ENCODE assay signal across 8 mouse cellular contexts in the genomic region with DNA sequence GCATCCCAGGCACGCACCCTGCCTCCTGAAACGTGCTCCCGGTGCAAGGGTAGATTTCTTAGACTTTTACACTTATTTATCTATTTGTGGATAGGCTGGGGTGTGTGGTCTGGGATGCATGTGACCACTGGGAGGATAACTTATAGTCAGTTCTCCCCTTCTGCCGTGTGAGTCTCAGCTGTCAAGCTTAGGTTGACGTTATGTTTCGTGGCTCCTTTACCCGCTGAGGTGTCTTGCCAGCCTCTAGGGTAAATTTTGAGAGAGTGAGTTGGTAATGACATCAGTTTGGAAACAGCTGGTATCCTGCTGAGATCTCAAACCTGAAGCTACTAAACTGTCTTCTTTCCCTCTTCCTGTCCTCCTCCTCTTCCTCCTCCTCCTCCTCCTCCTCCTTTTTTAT. TPM values are rescaled to one million over a fixed set of nuclear protein-coding genes. Genes with fewer than 3 reads are reported as not detected.
DNase-seq lines count a peak whose midpoint lies in the region; ATAC-seq and TF ChIP-seq lines count a peak whose summit lies in the region.

No protein-coding gene starts in this region.

- H3K4me3 ChIP-seq in heart, embryonic 15.5 days, result peak overlapping the region; percentile 56
- H3K4me3 ChIP-seq in ES-E14 (ENCODE audit: insufficient read depth in 1 of 2, low read depth in 1 of 2, low read length in 2 of 2, poor library complexity in 1 of 2, severe bottlenecking in 1 of 2), result peak overlapping the region; percentile 0 to 76; a peak in 3 of 4 replicates
- peak overlapping the region; percentile 48 for H3K4me3 ChIP-seq in hindbrain, embryonic 10.5 days

- ATAC-seq in heart, embryonic 15.5 days (replicated peaks; ENCODE audit: insufficient number of reproducible peaks, insufficient read depth, low FRiP score, low read depth), result no peak
- peak; percentile 62 for ATAC-seq in megakaryocyte-erythroid progenitor cell, adult 5-6 weeks (replicated peaks; ENCODE audit: low FRiP score, low TSS enrichment, poor library complexity, severe bottlenecking)

- H3K36me3 ChIP-seq in heart, embryonic 15.5 days, result no peaks in the 10 kb centered on the region
- no peaks in the 10 kb centered on the region for H3K36me3 ChIP-seq in ES-E14 (ENCODE audit: control insufficient read depth, insufficient read depth, low read length, poor library complexity, severe bottlenecking)
- H3K36me3 ChIP-seq in hindbrain, embryonic 10.5 days, result peaks cover 4% of the 10 kb centered on the region; the same call in 1 of the 2 replicates

- in situ Hi-C loops in ES-E14 (cut with MboI; ENCODE audit: low sequenced_read_pairs in 2 of 2, unreplicated experiment in 2 of 2), result no loop called here

- WGBS in heart, embryonic 15.5 days, result 19% methylated on average over 7 of the region's 7 CpGs
- 35% methylated on average over 7 of the region's 7 CpGs for WGBS in hindbrain, embryonic 10.5 days

- peaks cover 22% of the 10 kb centered on the region for H3K4me1 ChIP-seq in heart, embryonic 15.5 days (replicated peaks)
- H3K4me1 ChIP-seq in ES-E14 (ENCODE audit: control insufficient read depth in 2 of 2, insufficient read depth in 2 of 2, low read length in 2 of 2, poor library complexity in 1 of 2), result peaks cover 0 to 8% of the 10 kb centered on the region in 2 experiments; a peak in 2 of 4 replicates
- H3K4me1 ChIP-seq in hindbrain, embryonic 10.5 days (replicated peaks), result peaks cover 20% of the 10 kb centered on the region

- peak overlapping the region; percentile 38 for H3K27ac ChIP-seq in heart, embryonic 15.5 days
- H3K27ac ChIP-seq in ES-E14 (ENCODE audit: insufficient read depth, low read depth, low read length, poor library complexity, severe bottlenecking), result no peak overlapping the region
- H3K27ac ChIP-seq in hindbrain, embryonic 10.5 days, result peak overlapping the region; percentile 83

- H3K4me2 ChIP-seq in heart, embryonic 15.5 days, result peak overlapping the region; percentile 54

- H3K9ac ChIP-seq in heart, embryonic 15.5 days, result peak overlapping the region; percentile 22
- H3K9ac ChIP-seq in ES-E14 (ENCODE audit: insufficient read depth, low read depth, low read length, poor library complexity, severe bottlenecking), result no peak overlapping the region

- H3K27me3 ChIP-seq in heart, embryonic 15.5 days, result no peaks in the 10 kb centered on the region
- H3K27me3 ChIP-seq in hindbrain, embryonic 10.5 days (ENCODE audit: insufficient read depth, poor library complexity, severe bottlenecking), result no peaks in the 10 kb centered on the region

- H3K9me3 ChIP-seq in heart, embryonic 15.5 days (replicated peaks), result no peaks in the 10 kb centered on the region
- H3K9me3 ChIP-seq in ES-E14 (ENCODE audit: control insufficient read depth, insufficient read depth, low read depth, low read length), result no peaks in the 10 kb centered on the region
- no peaks in the 10 kb centered on the region for H3K9me3 ChIP-seq in hindbrain, embryonic 10.5 days

- no peak for DNase-seq in heart, adult 18-20 months
- no peak for DNase-seq in ES-E14 (ENCODE audit: low read depth, low spot score)
- DNase-seq in hindbrain, embryonic 10.5 days (ENCODE audit: low spot score), result no peak
- DNase-seq in adrenal gland, postnatal 10 days, result no peak
- no peak for DNase-seq in right cerebral cortex, postnatal 14 days
- DNase-seq in adrenal gland, postnatal 25 days, result no peak

TF ChIP-seq in ES-E14, 5 proteins besides CTCF, POLR2A, EP300 and RAD21:
- TF ChIP-seq ZNF384 (IDR thresholded peaks at IDR 0.05; ENCODE audit: low read depth, low read length) (no peak), ZC3H11A (IDR thresholded peaks at IDR 0.05; ENCODE audit: borderline replicate concordance, low read depth, low read length) (no peak), HCFC1 (IDR thresholded peaks at IDR 0.05; ENCODE audit: borderline replicate concordance, insufficient read depth, low read length) (no peak), MAFK (IDR thresholded peaks at IDR 0.05; ENCODE audit: insufficient read depth, low read depth, low read length) (no peak)

RNA-seq across cellular contexts. Expression of a gene that starts 3.6 kb away (rescaled TPM):
- 2.0 TPM in 2 replicates for polyA plus RNA-seq in heart, embryonic 15.5 days (2015; fragmentation: Nextera tagmentation; extraction: Ambion mirVana)
- under 1 TPM in 1 of 2 experiments, not detected in 1; 0.59 TPM for total RNA-seq in heart, adult 18-20 months (2021)
- 1.5 and 2.7 TPM in 2 replicates for total RNA-seq in ES-E14 (2012; rRNA removed)
- polyA plus RNA-seq in hindbrain, embryonic 10.5 days (2016; fragmentation: Nextera tagmentation; extraction: Ambion mirVana), result 0.44 and 0.58 TPM in 2 replicates
- not detected in 2 replicates for total RNA-seq in megakaryocyte-erythroid progenitor cell, adult 5-6 weeks (2014; fragmentation: Nextera tagmentation)
- not detected in 2 replicates for total RNA-seq in megakaryocyte-erythroid progenitor cell, adult 5-6 weeks (2017)
- not detected for total RNA-seq in adrenal gland, postnatal 10 days (2021)
- not detected in 2 replicates for total RNA-seq in adrenal gland, postnatal 25 days (2021)

RNA-seq across cellular contexts. Expression of a gene that starts 17.4 kb away (rescaled TPM):
- polyA plus RNA-seq in heart, embryonic 15.5 days (2015; fragmentation: Nextera tagmentation; extraction: Ambion mirVana), result 34.3 and 47.0 TPM in 2 replicates
- 10 to 100 TPM; 47.8 to 48.1 TPM for total RNA-seq in heart, adult 18-20 months (2021)
- 111 and 118 TPM in 2 replicates for total RNA-seq in ES-E14 (2012; rRNA removed)
- polyA plus RNA-seq in hindbrain, embryonic 10.5 days (2016; fragmentation: Nextera tagmentation; extraction: Ambion mirVana), result 82.7 and 93.2 TPM in 2 replicates
- total RNA-seq in megakaryocyte-erythroid progenitor cell, adult 5-6 weeks (2014; fragmentation: Nextera tagmentation), result 59.4 and 92.4 TPM in 2 replicates
- 82.3 and 123 TPM in 2 replicates for total RNA-seq in megakaryocyte-erythroid progenitor cell, adult 5-6 weeks (2017)
- total RNA-seq in adrenal gland, postnatal 10 days (2021), result 10 to 100 TPM; 63.6 to 65.1 TPM
- 49.8 and 93.4 TPM in 2 replicates for total RNA-seq in adrenal gland, postnatal 25 days (2021)

RNA-seq across cellular contexts. Expression of a gene that starts 18.9 kb away (rescaled TPM):
- 205 and 220 TPM in 2 replicates for polyA plus RNA-seq in heart, embryonic 15.5 days (2015; fragmentation: Nextera tagmentation; extraction: Ambion mirVana)
- total RNA-seq in heart, adult 18-20 months (2021), result 100 to 1,000 TPM; 301 to 320 TPM
- 121 and 124 TPM in 2 replicates for total RNA-seq in ES-E14 (2012; rRNA removed)
- polyA plus RNA-seq in hindbrain, embryonic 10.5 days (2016; fragmentation: Nextera tagmentation; extraction: Ambion mirVana), result 223 and 271 TPM in 2 replicates
- 167 and 178 TPM in 2 replicates for total RNA-seq in megakaryocyte-erythroid progenitor cell, adult 5-6 weeks (2014; fragmentation: Nextera tagmentation)
- 102 and 143 TPM in 2 replicates for total RNA-seq in megakaryocyte-erythroid progenitor cell, adult 5-6 weeks (2017)
- total RNA-seq in adrenal gland, postnatal 10 days (2021), result 100 to 1,000 TPM; 246 to 264 TPM
- total RNA-seq in adrenal gland, postnatal 25 days (2021), result 182 and 221 TPM in 2 replicates

RNA-seq across cellular contexts. Expression of a gene that starts 19.0 kb away (rescaled TPM):
- polyA plus RNA-seq in heart, embryonic 15.5 days (2015; fragmentation: Nextera tagmentation; extraction: Ambion mirVana), result 34.8 and 46.9 TPM in 2 replicates
- total RNA-seq in heart, adult 18-20 months (2021), result 10 to 100 TPM; 32.1 to 38.3 TPM
- total RNA-seq in ES-E14 (2012; rRNA removed), result 13.8 and 13.9 TPM in 2 replicates
- polyA plus RNA-seq in hindbrain, embryonic 10.5 days (2016; fragmentation: Nextera tagmentation; extraction: Ambion mirVana), result 53.8 and 63.9 TPM in 2 replicates
- 33.1 and 34.7 TPM in 2 replicates for total RNA-seq in megakaryocyte-erythroid progenitor cell, adult 5-6 weeks (2014; fragmentation: Nextera tagmentation)
- 5.7 and 11.1 TPM in 2 replicates for total RNA-seq in megakaryocyte-erythroid progenitor cell, adult 5-6 weeks (2017)
- 10 to 100 TPM; 42.5 to 43.8 TPM for total RNA-seq in adrenal gland, postnatal 10 days (2021)
- total RNA-seq in adrenal gland, postnatal 25 days (2021), result 43.1 and 51.1 TPM in 2 replicates

RNA-seq across cellular contexts. Expression of a gene that starts 39.0 kb away (rescaled TPM):
- 405 and 409 TPM in 2 replicates for polyA plus RNA-seq in heart, embryonic 15.5 days (2015; fragmentation: Nextera tagmentation; extraction: Ambion mirVana)
- total RNA-seq in heart, adult 18-20 months (2021), result 100 to 1,000 TPM; 121 to 125 TPM
- total RNA-seq in ES-E14 (2012; rRNA removed), result 213 and 281 TPM in 2 replicates
- polyA plus RNA-seq in hindbrain, embryonic 10.5 days (2016; fragmentation: Nextera tagmentation; extraction: Ambion mirVana), result 539 and 565 TPM in 2 replicates
- total RNA-seq in megakaryocyte-erythroid progenitor cell, adult 5-6 weeks (2014; fragmentation: Nextera tagmentation), result 502 and 521 TPM in 2 replicates
- 59.8 and 86.9 TPM in 2 replicates for total RNA-seq in megakaryocyte-erythroid progenitor cell, adult 5-6 weeks (2017)
- total RNA-seq in adrenal gland, postnatal 10 days (2021), result 100 to 1,000 TPM; 165 to 169 TPM
- 148 and 160 TPM in 2 replicates for total RNA-seq in adrenal gland, postnatal 25 days (2021)
